Mouse (Mus musculus): ENCODE data around the gene Rptor. TPM values are rescaled to one million over a fixed set of nuclear protein-coding genes. Genes with fewer than 3 reads are reported as not detected.

Rptor gene
- polyA plus RNA-seq, 1 experiment = 26.2 TPM

GRCm38 (mm10) chr11:119931809-119932208 is 329.1 kb downstream of the Rptor start:
- H3K4me3 ChIP-seq (replicated peaks; ENCODE audit: extremely low read depth, low read depth, low read length) = no peak overlapping the region
- H3K4me1 ChIP-seq (ENCODE audit: control insufficient read depth, insufficient read depth, low read length) = peaks cover 6% of the 10 kb centered on the region
- no peak for TF ChIP-seq POLR2A (IDR thresholded peaks at IDR 0.05; ENCODE audit: borderline replicate concordance, extremely low read depth, low read depth, low read length)
- TF ChIP-seq CTCF (IDR thresholded peaks at IDR 0.05; ENCODE audit: insufficient read depth, low read length) = no peak
- no peak for DNase-seq
- 63% methylated on average over 10 of the region's 10 CpGs for WGBS

GRCm38 (mm10) chr11:119933142-119933541 is 330.4 kb downstream of the Rptor start:
- no peak overlapping the region for H3K4me3 ChIP-seq (replicated peaks; ENCODE audit: extremely low read depth, low read depth, low read length)
- H3K4me1 ChIP-seq (ENCODE audit: control insufficient read depth, insufficient read depth, low read length) = peaks cover 20% of the 10 kb centered on the region
- TF ChIP-seq POLR2A (IDR thresholded peaks at IDR 0.05; ENCODE audit: borderline replicate concordance, extremely low read depth, low read depth, low read length) (no peak), CTCF (IDR thresholded peaks at IDR 0.05; ENCODE audit: insufficient read depth, low read length) (no peak)
- 57% methylated on average over 4 of the region's 4 CpGs for WGBS
- no peak for DNase-seq

GRCm38 (mm10) chr11:119933819-119934583 is 331.3 kb downstream of the Rptor start:
- DNase-seq = no peak
- WGBS = 88% methylated on average over 8 of the region's 8 CpGs

GRCm38 (mm10) chr11:119934773-119935172 is 332.1 kb downstream of the Rptor start:
- DNase-seq = no peak
- WGBS = 73% methylated on average over 8 of the region's 8 CpGs
- H3K4me1 ChIP-seq (ENCODE audit: control insufficient read depth, insufficient read depth, low read length) = peaks cover 24% of the 10 kb centered on the region
- no peak overlapping the region for H3K4me3 ChIP-seq (replicated peaks; ENCODE audit: extremely low read depth, low read depth, low read length)
- no peak for TF ChIP-seq POLR2A (IDR thresholded peaks at IDR 0.05; ENCODE audit: borderline replicate concordance, extremely low read depth, low read depth, low read length)
- TF ChIP-seq CTCF (IDR thresholded peaks at IDR 0.05; ENCODE audit: insufficient read depth, low read length) = no peak

More at GRCm38 (mm10) chr11:119933819-119934583, 331.3 kb downstream of the Rptor start:
- peaks cover 24% of the 10 kb centered on the region for H3K4me1 ChIP-seq (ENCODE audit: control insufficient read depth, insufficient read depth, low read length)
- TF ChIP-seq CTCF (IDR thresholded peaks at IDR 0.05; ENCODE audit: insufficient read depth, low read length) (no peak), POLR2A (IDR thresholded peaks at IDR 0.05; ENCODE audit: borderline replicate concordance, extremely low read depth, low read depth, low read length) (no peak)
- no peak overlapping the region for H3K4me3 ChIP-seq (replicated peaks; ENCODE audit: extremely low read depth, low read depth, low read length)

- peaks cover 24% of the 10 kb centered on the region for H3K4me1 ChIP-seq (ENCODE audit: control insufficient read depth, insufficient read depth, low read length)
- peak; percentile 77 for DNase-seq
- H3K4me3 ChIP-seq (replicated peaks; ENCODE audit: extremely low read depth, low read depth, low read length) = no peak overlapping the region
- WGBS = 50% methylated on average over 6 of the region's 6 CpGs
- TF ChIP-seq POLR2A (IDR thresholded peaks at IDR 0.05; ENCODE audit: borderline replicate concordance, extremely low read depth, low read depth, low read length) = no peak
- peak; percentile 65 for TF ChIP-seq CTCF (IDR thresholded peaks at IDR 0.05; ENCODE audit: insufficient read depth, low read length)
Measured at GRCm38 (mm10) chr11:119935457-119935856, 332.8 kb downstream of the Rptor start.

- H3K4me1 ChIP-seq (ENCODE audit: control insufficient read depth, insufficient read depth, low read length) = peaks cover 24% of the 10 kb centered on the region
Measured at GRCm38 (mm10) chr11:119936456-119936855, 333.8 kb downstream of the Rptor start.

GRCm38 (mm10) chr11:119937216-119937615 is 334.5 kb downstream of the Rptor start:
- H3K4me1 ChIP-seq (ENCODE audit: control insufficient read depth, insufficient read depth, low read length) = peaks cover 29% of the 10 kb centered on the region
- TF ChIP-seq POLR2A (IDR thresholded peaks at IDR 0.05; ENCODE audit: borderline replicate concordance, extremely low read depth, low read depth, low read length) = no peak
- TF ChIP-seq CTCF (IDR thresholded peaks at IDR 0.05; ENCODE audit: insufficient read depth, low read length) = no peak
- DNase-seq = no peak
- no peak overlapping the region for H3K4me3 ChIP-seq (replicated peaks; ENCODE audit: extremely low read depth, low read depth, low read length)
- WGBS = 38% methylated on average over 12 of the region's 12 CpGs

More at GRCm38 (mm10) chr11:119936456-119936855, 333.8 kb downstream of the Rptor start:
- no peak for DNase-seq
- 42% methylated on average over 2 of the region's 2 CpGs for WGBS
- no peak overlapping the region for H3K4me3 ChIP-seq (replicated peaks; ENCODE audit: extremely low read depth, low read depth, low read length)
- no peak for TF ChIP-seq CTCF (IDR thresholded peaks at IDR 0.05; ENCODE audit: insufficient read depth, low read length)
- TF ChIP-seq POLR2A (IDR thresholded peaks at IDR 0.05; ENCODE audit: borderline replicate concordance, extremely low read depth, low read depth, low read length) = no peak

GRCm38 (mm10) chr11:119937772-119938502 is 335.2 kb downstream of the Rptor start:
- DNase-seq = no peak
- no peak for TF ChIP-seq POLR2A (IDR thresholded peaks at IDR 0.05; ENCODE audit: borderline replicate concordance, extremely low read depth, low read depth, low read length)
- no peak for TF ChIP-seq CTCF (IDR thresholded peaks at IDR 0.05; ENCODE audit: insufficient read depth, low read length)
- peaks cover 29% of the 10 kb centered on the region for H3K4me1 ChIP-seq (ENCODE audit: control insufficient read depth, insufficient read depth, low read length)
- WGBS = 43% methylated on average over 19 of the region's 19 CpGs
- no peak overlapping the region for H3K4me3 ChIP-seq (replicated peaks; ENCODE audit: extremely low read depth, low read depth, low read length)

- H3K4me3 ChIP-seq (replicated peaks; ENCODE audit: extremely low read depth, low read depth, low read length) = no peak overlapping the region
- 81% methylated on average over 8 of the region's 8 CpGs for WGBS
- peaks cover 29% of the 10 kb centered on the region for H3K4me1 ChIP-seq (ENCODE audit: control insufficient read depth, insufficient read depth, low read length)
- no peak for TF ChIP-seq CTCF (IDR thresholded peaks at IDR 0.05; ENCODE audit: insufficient read depth, low read length)
- TF ChIP-seq POLR2A (IDR thresholded peaks at IDR 0.05; ENCODE audit: borderline replicate concordance, extremely low read depth, low read depth, low read length) = no peak
- no peak for DNase-seq
Measured at GRCm38 (mm10) chr11:119939073-119939710, 336.5 kb downstream of the Rptor start.
